Mouse (Mus musculus): ENCODE measurements at regions not wholly inside any gene's neighbourhood (a gene's known extent, or its start where the extent isn't known, plus 50 kb on each side); places are given as distances from the start of the nearest gene placed in this dataset.

DNA sequence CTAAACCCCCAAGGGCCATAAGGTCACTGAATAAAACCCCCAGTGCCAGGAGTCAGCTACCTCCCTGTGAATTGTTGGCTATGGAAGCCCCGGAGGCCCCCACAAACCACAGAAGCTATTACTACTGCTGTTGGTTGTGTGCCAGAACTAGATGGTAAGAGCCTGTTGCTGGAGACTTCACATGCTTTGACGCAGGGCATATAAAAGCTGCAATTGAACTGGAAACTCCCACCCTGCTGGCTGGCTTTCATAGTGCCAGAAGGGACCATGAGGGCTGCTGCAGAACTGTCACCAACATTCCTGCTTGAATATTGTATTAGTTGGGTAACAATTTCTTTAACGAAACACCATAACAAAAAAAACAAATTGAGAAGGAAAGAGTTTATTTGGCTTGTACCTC, 66.9 kb upstream of the Tbc1d5 start:
- no peak for DNase-seq

DNA sequence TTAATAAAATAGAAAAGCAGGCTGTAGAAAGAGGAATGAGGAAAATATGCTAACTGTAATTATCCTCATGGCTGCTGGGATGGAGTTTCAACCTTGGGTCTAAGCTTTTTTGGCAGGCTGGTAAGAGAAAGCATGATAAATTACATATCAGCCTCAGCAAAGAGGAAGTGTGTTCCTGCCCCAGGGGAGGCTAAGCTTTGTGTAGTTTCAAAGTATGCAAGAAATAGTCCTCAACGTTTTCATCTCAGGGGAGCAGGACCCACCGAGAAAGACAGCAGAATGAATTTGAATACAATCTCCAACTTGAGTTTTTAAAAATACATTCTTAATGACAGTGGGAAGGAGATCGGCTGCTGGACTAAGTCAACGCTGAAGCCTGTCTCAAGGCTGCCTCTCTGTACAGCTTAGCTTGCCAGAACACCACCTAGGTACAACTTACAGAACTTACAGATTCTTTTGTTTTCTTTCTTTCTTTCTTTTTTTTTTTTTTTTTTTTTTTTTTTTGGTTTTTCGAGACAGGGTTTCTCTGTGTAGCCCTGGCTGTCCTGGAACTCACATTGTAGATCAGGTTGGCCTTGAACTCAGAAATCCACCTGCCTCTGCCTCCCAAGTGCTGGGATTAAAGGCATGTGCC, 61.3 kb upstream of the Tbc1d5 start:
- no peak for DNase-seq

DNA sequence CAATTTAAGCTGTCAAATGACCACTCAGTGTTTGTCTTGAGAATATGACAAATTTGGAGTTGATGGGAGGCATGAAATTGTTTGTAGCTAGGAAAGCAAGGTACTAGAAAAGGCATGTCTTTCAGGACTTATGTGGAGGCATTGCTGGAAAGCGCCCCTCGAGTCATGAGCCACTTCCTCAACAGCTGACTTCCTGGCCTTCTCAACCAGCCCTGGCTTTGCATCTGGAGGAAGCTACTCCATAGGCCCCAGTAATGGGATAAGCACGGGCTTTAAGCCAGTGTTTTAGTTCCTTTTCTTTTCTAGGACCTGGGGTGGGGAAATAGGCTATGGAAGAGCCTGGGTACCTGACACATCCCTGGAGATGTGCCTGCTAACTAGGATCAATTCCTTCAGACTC, 60.3 kb upstream of the Tbc1d5 start:
- DNase-seq: no peak
